Mouse (Mus musculus): ENCODE data around the gene Tiparp. TPM values are rescaled to one million over a fixed set of nuclear protein-coding genes. Genes with fewer than 3 reads are reported as not detected.

Gene Tiparp
- polyA plus RNA-seq (2016; fragmentation: Nextera tagmentation; extraction: Ambion mirVana): 29.4 and 30.6 TPM in 2 replicates

DNA sequence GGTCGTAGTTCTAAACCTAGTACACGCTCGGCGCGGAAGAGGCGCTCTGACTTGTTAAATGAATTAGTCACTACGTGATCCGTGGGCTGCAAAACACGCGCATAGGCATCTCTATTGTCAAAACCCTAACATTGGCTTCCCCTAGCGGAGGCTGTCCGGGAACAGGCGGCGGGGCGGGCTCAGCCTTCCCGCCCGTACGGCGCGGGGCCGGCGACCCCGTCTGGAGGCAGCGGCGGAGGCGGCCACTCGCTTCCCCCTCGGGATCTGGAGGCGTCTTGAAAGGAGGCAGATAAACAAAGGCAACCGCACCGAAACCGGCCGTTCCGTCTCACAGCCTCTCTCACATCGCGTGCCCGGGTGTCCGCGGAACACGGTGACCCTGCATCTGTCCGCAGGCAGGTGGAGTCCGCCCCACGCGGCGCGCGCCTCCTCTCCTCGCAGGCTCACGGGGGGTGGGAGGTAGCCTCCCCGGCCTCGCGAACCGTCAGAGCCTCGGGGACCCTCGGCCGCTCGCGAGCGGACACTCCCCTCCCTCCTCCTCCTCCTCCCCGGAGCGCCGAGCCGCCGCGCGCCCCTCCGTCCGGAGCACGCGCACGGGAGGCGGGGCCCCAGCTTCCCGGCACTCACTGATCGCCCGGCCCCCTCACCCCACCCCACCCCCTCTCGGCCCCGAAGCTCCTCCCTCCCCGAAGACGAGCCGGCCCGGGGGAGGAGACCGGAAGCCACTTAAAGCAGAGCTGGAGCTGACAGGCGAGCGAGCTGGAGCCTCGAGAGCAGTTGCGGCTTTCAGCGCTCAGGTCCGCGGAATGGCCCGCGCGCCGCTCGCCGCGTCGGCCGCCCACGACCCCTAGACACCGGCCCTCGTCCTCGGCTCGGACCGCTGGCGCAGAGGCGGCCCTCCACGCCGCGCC lies at the start of gene Tiparp:
Tiparp (plus strand) TSS at position 720 of the 911 bp plus-strand sequence.
- H3K27ac ChIP-seq: peak within 1 kb of the TSS; percentile 98
- H3K9me3 ChIP-seq: no peaks in the 10 kb centered on the region
- H3K4me3 ChIP-seq (replicated peaks): peak within 1 kb of the TSS; percentile 87
- no peaks in the 10 kb centered on the region; the same call in 1 of the 2 replicates for H3K27me3 ChIP-seq
- peaks cover 8% of the 10 kb centered on the region; the same call in 1 of the 2 replicates for H3K36me3 ChIP-seq (replicated peaks)
- H3K4me2 ChIP-seq: peak within 1 kb of the TSS; percentile 79
- H3K9ac ChIP-seq: peak within 1 kb of the TSS; percentile 88
- H3K4me1 ChIP-seq: peaks cover 8% of the 10 kb centered on the region
- ATAC-seq (ENCODE audit: low FRiP score): peak; percentile 94
- under 1% methylated on average over 87 of the region's 109 CpGs for WGBS

DNA sequence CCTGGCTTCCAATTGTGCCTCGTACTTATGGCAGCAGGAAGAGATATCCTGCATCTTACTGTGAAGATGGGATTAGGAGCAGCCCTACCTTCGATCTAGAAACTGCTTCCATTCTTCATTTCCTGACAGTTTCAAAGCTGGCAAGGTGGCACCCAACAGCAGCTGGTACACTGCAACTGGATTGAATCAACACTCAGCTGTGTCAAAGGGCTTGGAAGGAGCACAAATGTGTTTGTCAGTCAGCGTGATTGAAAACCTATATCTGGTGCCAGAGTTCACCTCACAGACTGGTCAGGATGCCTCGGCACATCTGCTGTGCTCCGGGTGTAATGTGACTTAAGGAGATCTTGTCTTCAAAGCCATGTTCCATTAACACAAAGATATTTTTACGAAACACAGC lies 47.5 kb upstream of the Tiparp start:
- 89% methylated on average over 6 of the region's 6 CpGs for WGBS
- Histone ChIP-seq H3K4me3 (replicated peaks) (no peak overlapping the region), H3K4me1 (no peaks in the 10 kb centered on the region), H3K27me3 (no peaks in the 10 kb centered on the region), H3K9me3 (no peaks in the 10 kb centered on the region), H3K27ac (no peak overlapping the region), H3K36me3 (replicated peaks) (no peaks in the 10 kb centered on the region), H3K9ac (no peak overlapping the region), H3K4me2 (no peak overlapping the region)
- no peak for ATAC-seq (ENCODE audit: low FRiP score)

DNA sequence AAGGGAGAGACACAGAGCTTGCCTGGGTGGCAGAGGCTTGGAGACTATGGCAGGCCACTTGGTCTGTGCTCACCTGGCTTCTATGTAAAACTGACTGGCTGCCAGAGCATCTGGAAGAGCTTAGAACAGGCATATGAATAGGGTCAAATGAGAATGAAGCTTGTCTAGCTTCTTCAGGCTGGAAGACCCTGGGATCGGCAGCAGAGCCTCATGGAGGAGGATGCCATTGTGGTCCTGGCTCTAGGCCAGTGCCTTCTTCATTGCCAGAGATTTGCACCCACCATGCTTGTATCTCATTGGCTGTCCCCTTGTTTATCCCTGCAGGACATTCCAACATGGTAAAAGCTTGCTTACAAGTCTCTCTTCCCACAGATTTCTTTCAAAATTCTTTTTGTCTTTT lies 45.9 kb upstream of the Tiparp start:
- Histone ChIP-seq H3K4me3 (replicated peaks) (no peak overlapping the region), H3K9me3 (no peaks in the 10 kb centered on the region), H3K4me2 (no peak overlapping the region), H3K27ac (no peak overlapping the region), H3K4me1 (no peaks in the 10 kb centered on the region), H3K27me3 (no peaks in the 10 kb centered on the region), H3K36me3 (replicated peaks) (no peaks in the 10 kb centered on the region), H3K9ac (no peak overlapping the region)
- no peak for ATAC-seq (ENCODE audit: low FRiP score)
- 67% methylated on average over 1 of the region's 1 CpGs for WGBS

DNA sequence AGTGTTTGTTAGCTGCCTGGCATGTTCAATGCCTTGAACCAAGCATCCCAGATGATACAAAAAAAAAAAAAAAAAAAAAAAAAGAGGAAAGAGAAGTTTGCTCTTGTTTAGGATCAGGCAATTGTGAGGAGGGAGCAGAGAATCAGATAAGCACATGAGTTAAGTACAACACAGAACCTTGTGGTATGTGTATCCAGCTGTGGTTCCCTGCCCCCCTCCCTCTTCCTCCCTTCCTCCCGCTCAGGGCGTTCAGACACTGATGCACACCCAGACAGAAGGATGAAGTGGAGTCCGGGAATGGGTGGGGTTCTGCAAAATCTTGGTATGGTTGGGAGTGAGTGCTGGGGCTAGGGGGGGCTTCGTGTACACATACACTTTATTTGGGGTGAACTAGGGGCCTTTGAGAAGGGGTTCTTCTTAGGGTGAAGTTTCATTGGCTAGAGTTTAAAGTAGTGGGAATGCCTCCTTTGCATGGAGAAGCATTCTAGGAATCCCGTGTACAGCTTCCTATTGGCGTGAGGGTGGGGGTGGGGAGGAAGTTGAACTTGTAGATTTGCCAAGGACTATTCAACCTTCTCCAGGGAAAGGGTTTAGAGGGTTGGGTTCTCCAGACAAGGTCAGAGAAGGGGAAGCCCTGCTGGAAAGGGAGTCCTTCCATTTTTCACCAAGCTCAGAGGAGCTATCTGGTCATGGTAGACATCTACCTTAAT lies 45.4 kb upstream of the Tiparp start:
- ATAC-seq (ENCODE audit: low FRiP score): no peak
- no peaks in the 10 kb centered on the region for H3K36me3 ChIP-seq (replicated peaks)
- no peak overlapping the region for H3K9ac ChIP-seq
- no peaks in the 10 kb centered on the region for H3K9me3 ChIP-seq
- no peak overlapping the region for H3K27ac ChIP-seq
- no peak overlapping the region for H3K4me3 ChIP-seq (replicated peaks)
- WGBS: 75% methylated on average over 6 of the region's 6 CpGs
- no peaks in the 10 kb centered on the region for H3K4me1 ChIP-seq
- no peak overlapping the region for H3K4me2 ChIP-seq
- no peaks in the 10 kb centered on the region for H3K27me3 ChIP-seq

DNA sequence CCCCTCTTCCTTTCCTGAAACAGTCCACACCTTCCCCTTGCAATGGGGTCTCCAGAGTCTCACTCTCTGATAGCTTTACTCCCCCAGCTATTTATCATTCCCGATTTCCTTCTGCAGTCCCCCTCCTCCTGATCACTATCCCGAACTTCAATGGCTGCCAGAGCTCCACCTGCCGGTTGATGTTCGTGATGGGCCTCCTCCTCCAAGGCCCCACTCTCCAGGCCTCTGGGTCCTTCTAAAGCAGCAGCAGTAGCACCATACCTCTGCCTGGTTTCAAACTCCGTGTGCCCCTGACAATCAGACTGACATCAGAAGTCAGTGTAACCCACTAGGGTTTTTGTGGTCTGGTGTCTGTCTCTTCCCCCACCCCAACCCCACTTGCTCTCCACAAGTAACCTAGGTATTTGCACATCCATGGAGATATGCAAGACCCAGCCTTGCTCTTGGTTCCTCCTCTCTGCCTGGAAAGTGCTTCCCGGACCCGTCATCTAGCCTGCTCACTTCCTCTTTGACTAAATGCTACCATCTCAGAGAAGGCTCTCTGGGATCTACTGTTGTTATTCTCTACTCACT lies 44.0 kb upstream of the Tiparp start:
- H3K36me3 ChIP-seq (replicated peaks): no peaks in the 10 kb centered on the region
- ATAC-seq (ENCODE audit: low FRiP score): no peak
- no peaks in the 10 kb centered on the region for H3K27me3 ChIP-seq
- H3K9ac ChIP-seq: no peak overlapping the region
- H3K4me3 ChIP-seq (replicated peaks): no peak overlapping the region
- H3K9me3 ChIP-seq: no peaks in the 10 kb centered on the region
- 77% methylated on average over 7 of the region's 7 CpGs for WGBS
- H3K4me1 ChIP-seq: no peaks in the 10 kb centered on the region
- no peak overlapping the region for H3K27ac ChIP-seq
- H3K4me2 ChIP-seq: no peak overlapping the region

DNA sequence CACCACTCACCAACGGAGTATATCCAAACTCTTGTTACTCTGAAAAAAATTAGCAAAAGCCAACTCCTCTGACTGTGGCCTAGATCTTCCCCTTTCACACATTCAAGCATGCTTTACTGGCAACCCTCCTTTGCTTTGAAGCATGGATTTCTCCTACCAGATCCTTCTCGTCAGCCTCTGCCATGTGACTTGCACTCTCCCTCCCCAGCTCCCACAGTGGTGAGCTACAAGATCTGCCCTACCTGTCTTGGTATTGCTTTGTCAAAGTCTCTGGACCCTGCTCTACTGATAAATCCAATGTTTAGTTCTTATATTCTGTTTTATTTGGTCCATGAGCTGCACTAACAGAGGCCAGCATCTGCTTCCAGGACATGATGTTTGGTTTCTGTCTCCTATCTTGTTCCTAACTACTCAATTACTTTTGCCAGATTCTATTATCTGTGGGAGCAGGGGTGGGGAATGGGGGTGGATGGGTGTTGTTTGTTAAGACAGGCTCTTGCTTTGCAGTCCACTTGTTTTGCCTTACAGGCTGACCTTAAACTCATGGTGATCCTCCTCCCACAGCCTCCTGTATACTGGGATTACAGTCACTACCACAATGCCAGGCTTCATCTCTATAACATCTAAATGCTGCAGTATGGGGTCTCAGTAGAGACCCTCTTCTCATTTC lies 40.7 kb upstream of the Tiparp start:
- Histone ChIP-seq H3K9ac (no peak overlapping the region), H3K9me3 (no peaks in the 10 kb centered on the region), H3K27me3 (no peaks in the 10 kb centered on the region), H3K36me3 (replicated peaks) (no peaks in the 10 kb centered on the region), H3K4me3 (replicated peaks) (no peak overlapping the region), H3K4me2 (no peak overlapping the region), H3K27ac (no peak overlapping the region), H3K4me1 (no peaks in the 10 kb centered on the region)
- WGBS: 89% methylated on average over 2 of the region's 2 CpGs
- ATAC-seq (ENCODE audit: low FRiP score): no peak

DNA sequence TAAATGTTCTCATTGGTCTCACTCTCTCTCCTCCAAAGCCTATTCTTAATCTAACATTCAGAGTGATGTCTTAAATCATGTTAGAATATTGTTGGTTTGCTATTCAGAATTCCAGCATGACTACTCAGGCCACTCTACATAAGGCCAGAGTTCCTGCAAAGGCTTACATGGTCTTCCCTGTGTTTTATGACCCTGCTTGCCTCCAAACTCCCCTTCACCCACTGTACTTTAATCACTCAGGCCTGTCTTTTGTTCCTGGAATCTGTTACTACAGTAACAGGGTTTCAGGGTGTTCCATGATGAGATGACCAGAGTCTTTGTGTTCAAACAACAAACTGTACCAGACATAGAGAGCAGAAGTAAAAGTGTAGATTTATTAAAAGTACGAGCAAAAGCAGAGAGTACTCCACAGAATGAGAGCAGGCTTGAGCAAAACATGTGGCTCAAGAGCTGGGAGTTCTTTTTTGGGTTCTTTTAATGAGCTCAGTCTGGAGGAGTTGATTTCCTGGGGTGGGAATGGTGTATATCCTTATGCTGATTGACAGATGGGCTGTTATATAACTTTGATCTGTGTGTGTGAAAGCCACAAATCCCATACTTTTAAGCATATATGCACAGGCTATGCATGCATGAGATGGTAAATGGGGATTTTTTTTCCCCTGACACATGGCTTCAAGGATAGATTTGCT lies 39.5 kb upstream of the Tiparp start:
- Histone ChIP-seq H3K27ac (no peak overlapping the region), H3K36me3 (replicated peaks) (no peaks in the 10 kb centered on the region), H3K4me2 (no peak overlapping the region), H3K9me3 (no peaks in the 10 kb centered on the region), H3K4me3 (replicated peaks) (no peak overlapping the region), H3K9ac (no peak overlapping the region), H3K4me1 (no peaks in the 10 kb centered on the region), H3K27me3 (no peaks in the 10 kb centered on the region)
- WGBS: 74% methylated on average over 1 of the region's 1 CpGs
- no peak for ATAC-seq (ENCODE audit: low FRiP score)

DNA sequence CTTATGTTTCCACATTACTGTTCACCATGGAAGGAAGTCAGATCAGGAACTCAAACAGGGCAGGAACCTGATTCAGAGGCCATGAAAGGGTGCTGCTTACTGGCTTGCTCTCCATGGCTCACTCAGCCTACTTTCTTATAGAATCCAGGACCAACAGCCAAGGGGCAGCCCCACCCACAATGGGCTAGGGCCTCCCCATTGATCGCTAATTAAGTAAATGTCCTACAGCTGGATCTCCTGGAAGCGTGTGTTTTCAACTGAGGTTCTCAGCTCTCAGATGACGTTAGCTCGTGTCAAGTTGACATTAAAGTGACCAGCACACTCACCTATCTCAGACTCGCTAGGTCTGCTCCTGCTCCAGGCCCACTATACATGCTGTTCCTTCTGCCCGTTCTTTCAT lies 38.6 kb upstream of the Tiparp start:
- H3K27ac ChIP-seq: no peak overlapping the region
- no peaks in the 10 kb centered on the region for H3K27me3 ChIP-seq
- WGBS: 83% methylated on average over 6 of the region's 6 CpGs
- H3K4me2 ChIP-seq: no peak overlapping the region
- no peak overlapping the region for H3K4me3 ChIP-seq (replicated peaks)
- H3K36me3 ChIP-seq (replicated peaks): no peaks in the 10 kb centered on the region
- no peak overlapping the region for H3K9ac ChIP-seq
- ATAC-seq (ENCODE audit: low FRiP score): no peak
- peaks cover 7% of the 10 kb centered on the region; the same call in 1 of the 2 replicates for H3K4me1 ChIP-seq
- no peaks in the 10 kb centered on the region for H3K9me3 ChIP-seq

DNA sequence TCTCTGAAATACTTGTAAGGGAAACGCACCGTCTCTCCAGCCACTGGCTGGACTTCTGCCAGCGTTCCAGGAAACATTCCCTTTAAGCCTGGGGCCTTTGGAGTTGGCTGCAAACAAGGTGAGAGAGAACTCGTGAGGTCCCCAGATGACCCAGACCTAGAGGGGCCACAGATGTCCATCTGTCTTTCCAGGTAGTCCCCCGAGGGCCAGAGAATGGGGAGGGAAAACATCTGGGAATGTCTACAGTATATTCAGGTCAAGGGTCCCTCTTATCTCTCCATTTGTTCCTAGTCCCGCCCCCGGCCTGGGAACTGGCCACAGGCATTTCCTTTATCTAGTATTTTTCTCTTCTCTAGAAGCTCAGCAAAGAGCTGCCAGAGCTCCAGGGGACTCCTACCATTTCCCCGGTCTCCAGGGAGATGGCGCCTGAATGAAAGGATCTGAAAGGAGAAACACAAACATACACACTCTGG lies 33.9 kb upstream of the Tiparp start:
- peaks cover 10% of the 10 kb centered on the region; the same call in 1 of the 2 replicates for H3K4me1 ChIP-seq
- no peak for ATAC-seq (ENCODE audit: low FRiP score)
- peak overlapping the region; percentile 32; the same call in 1 of the 2 replicates for H3K27ac ChIP-seq

DNA sequence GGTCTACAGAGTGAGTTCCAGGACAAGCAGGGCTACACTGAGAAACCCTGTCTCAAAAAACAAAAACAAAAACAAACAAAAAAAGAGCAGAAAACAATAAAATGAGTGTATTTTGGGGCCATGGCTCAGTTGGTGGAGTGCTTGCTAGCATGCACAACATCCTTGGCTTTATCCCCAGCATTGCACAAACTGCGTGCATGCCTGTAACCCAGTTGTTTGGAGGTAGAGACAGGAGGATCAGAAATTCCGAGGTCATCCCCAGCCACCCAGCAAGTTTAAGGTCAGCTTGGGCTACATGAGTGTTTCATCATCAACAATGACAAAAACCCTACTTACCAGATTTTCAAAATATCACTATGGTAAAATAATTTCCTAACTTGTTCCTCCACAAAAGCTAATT lies 20.4 kb upstream of the Tiparp start:
- Histone ChIP-seq H3K27ac (no peak overlapping the region), H3K9me3 (no peaks in the 10 kb centered on the region), H3K36me3 (replicated peaks) (no peaks in the 10 kb centered on the region), H3K9ac (no peak overlapping the region), H3K4me2 (no peak overlapping the region), H3K27me3 (no peaks in the 10 kb centered on the region), H3K4me1 (no peaks in the 10 kb centered on the region), H3K4me3 (replicated peaks) (no peak overlapping the region)
- ATAC-seq (ENCODE audit: low FRiP score): no peak
- WGBS: 92% methylated on average over 2 of the region's 2 CpGs

More for the DNA sequence above, 33.9 kb upstream of the Tiparp start:
- WGBS: 54% methylated on average over 9 of the region's 9 CpGs
- Histone ChIP-seq H3K4me2 (no peak overlapping the region), H3K9me3 (no peaks in the 10 kb centered on the region), H3K27me3 (no peaks in the 10 kb centered on the region), H3K9ac (no peak overlapping the region), H3K4me3 (replicated peaks) (no peak overlapping the region), H3K36me3 (replicated peaks) (no peaks in the 10 kb centered on the region)

DNA sequence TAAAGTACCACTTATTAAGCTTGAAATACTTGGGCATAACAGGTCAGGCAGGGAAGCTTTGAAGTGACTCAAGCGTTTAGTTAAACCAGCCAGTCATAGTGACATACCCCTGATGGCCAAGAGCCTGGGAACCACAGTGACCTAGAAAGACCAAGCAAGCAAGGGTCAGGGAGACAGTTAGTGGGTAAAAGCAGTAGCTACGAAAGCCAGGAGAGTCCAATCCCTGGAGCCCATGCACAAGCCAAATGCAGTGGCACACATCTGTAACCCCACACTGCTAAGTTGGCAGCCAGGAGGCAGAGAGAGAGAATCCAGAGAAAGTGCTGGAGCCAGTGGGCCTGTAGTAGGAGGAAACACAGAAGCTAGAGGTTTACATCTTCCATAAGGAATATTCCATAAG lies 17.6 kb upstream of the Tiparp start:
- H3K9ac ChIP-seq: no peak overlapping the region
- no peaks in the 10 kb centered on the region for H3K9me3 ChIP-seq
- 75% methylated on average over 2 of the region's 2 CpGs for WGBS
- H3K27me3 ChIP-seq: no peaks in the 10 kb centered on the region
- no peak overlapping the region for H3K4me2 ChIP-seq
- no peaks in the 10 kb centered on the region for H3K4me1 ChIP-seq
- H3K27ac ChIP-seq: no peak overlapping the region
- no peak overlapping the region for H3K4me3 ChIP-seq (replicated peaks)
- no peaks in the 10 kb centered on the region for H3K36me3 ChIP-seq (replicated peaks)
- ATAC-seq (ENCODE audit: low FRiP score): no peak
